Comparison of ENCODE assay signal across 9 mouse cellular contexts in genomic region chr5:112280863-112281660, GRCm38 (mm10). TPM values are rescaled to one million over a fixed set of nuclear protein-coding genes. Genes with fewer than 3 reads are reported as not detected.
DNase-seq lines count a peak whose midpoint lies in the region; ATAC-seq and TF ChIP-seq lines count a peak whose summit lies in the region.
"Had no signal": no experiment of that assay in that cellular context is flagged by ENCODE, and none has a peak within 500 bp of the region (broad histone marks: within the 10 kb centered on the region; RNA-seq: fewer than 3 reads in every experiment).

No protein-coding gene starts in this region.

- no peak overlapping the region for H3K4me2 ChIP-seq in intestine, embryonic 16.5 days (ENCODE audit: low read depth, low read length)
- H3K4me2 ChIP-seq in intestine, embryonic 15.5 days (replicated peaks): no peak overlapping the region
- peak overlapping the region; percentile 94 for H3K4me2 ChIP-seq in liver, embryonic 15.5 days
- H3K4me2 ChIP-seq: heart, embryonic 11.5 days had no signal

- POLR2A ChIA-PET in Patski (lab: Charles Lee): interaction anchor here (0.6 to 1.7 kb wide), 3 partner anchors 39 to 81 kb away, joined by 3 to 5 read pairs (median 5); no protein-coding TSS in a partner anchor

- H3K36me3 ChIP-seq in intestine, embryonic 16.5 days (ENCODE audit: control insufficient read depth, insufficient read depth, low read length): no peaks in the 10 kb centered on the region
- H3K36me3 ChIP-seq in intestine, embryonic 15.5 days: no peaks in the 10 kb centered on the region
- H3K36me3 ChIP-seq in ES-Bruce4 (ENCODE audit: control insufficient read depth, insufficient read depth, low read length, poor library complexity, severe bottlenecking): no peaks in the 10 kb centered on the region
- peaks cover 1% of the 10 kb centered on the region for H3K36me3 ChIP-seq in liver, embryonic 15.5 days (replicated peaks)

- H3K9ac ChIP-seq in intestine, embryonic 16.5 days (ENCODE audit: low read depth, low read length): 0 out of 2 replicates have a peak overlapping the region, but pooled peaks have one; percentile 16
- H3K9ac ChIP-seq in intestine, embryonic 15.5 days: no peak overlapping the region
- H3K9ac ChIP-seq in ES-Bruce4 (ENCODE audit: low read depth, poor library complexity, severe bottlenecking): no peak overlapping the region
- 0 out of 2 replicates have a peak overlapping the region, but pooled peaks have one; percentile 3 for H3K9ac ChIP-seq in liver, embryonic 15.5 days

- peaks cover 30% of the 10 kb centered on the region for H3K4me1 ChIP-seq in intestine, embryonic 16.5 days (ENCODE audit: control insufficient read depth, insufficient read depth, low read length)
- peaks cover 30% of the 10 kb centered on the region for H3K4me1 ChIP-seq in intestine, embryonic 15.5 days (replicated peaks)
- peaks cover 22% of the 10 kb centered on the region for H3K4me1 ChIP-seq in ES-Bruce4 (ENCODE audit: control insufficient read depth, insufficient read depth, low read length)
- H3K4me1 ChIP-seq in liver, embryonic 15.5 days (replicated peaks): peaks cover 97% of the 10 kb centered on the region

- H3K9me3 ChIP-seq in intestine, embryonic 16.5 days (ENCODE audit: control insufficient read depth, low read length): no peaks in the 10 kb centered on the region
- H3K9me3 ChIP-seq in intestine, embryonic 15.5 days: no peaks in the 10 kb centered on the region
- H3K9me3 ChIP-seq in ES-Bruce4 (replicated peaks; ENCODE audit: control insufficient read depth, insufficient read depth, low read length, poor library complexity, severe bottlenecking): no peaks in the 10 kb centered on the region
- no peaks in the 10 kb centered on the region for H3K9me3 ChIP-seq in liver, embryonic 15.5 days (replicated peaks)

- TF ChIP-seq POLR2A in ES-Bruce4 (IDR thresholded peaks at IDR 0.05; ENCODE audit: insufficient read depth, low read length): no peak

- H3K27ac ChIP-seq in intestine, embryonic 16.5 days (ENCODE audit: low read length): peak overlapping the region; percentile 14; the same call in 1 of the 2 replicates
- H3K27ac ChIP-seq in intestine, embryonic 15.5 days: no peak overlapping the region; the same call in 1 of the 2 replicates
- 0 out of 2 replicates have a peak overlapping the region, but pooled peaks have one; percentile 1 for H3K27ac ChIP-seq in ES-Bruce4 (ENCODE audit: insufficient read depth, low read length)
- H3K27ac ChIP-seq in liver, embryonic 15.5 days (replicated peaks): peak overlapping the region; percentile 74

- no peaks in the 10 kb centered on the region for H3K27me3 ChIP-seq in intestine, embryonic 16.5 days (replicated peaks; ENCODE audit: control insufficient read depth, insufficient read depth, low read length)
- no peaks in the 10 kb centered on the region for H3K27me3 ChIP-seq in intestine, embryonic 15.5 days (replicated peaks)
- H3K27me3 ChIP-seq in ES-Bruce4 (ENCODE audit: control insufficient read depth, insufficient read depth, low read length, poor library complexity, severe bottlenecking): no peaks in the 10 kb centered on the region
- H3K27me3 ChIP-seq in Patski: no peaks in the 10 kb centered on the region
- H3K27me3 ChIP-seq in liver, embryonic 15.5 days: no peaks in the 10 kb centered on the region

- no peak overlapping the region for H3K4me3 ChIP-seq in intestine, embryonic 16.5 days (ENCODE audit: low read length)
- no peak overlapping the region for H3K4me3 ChIP-seq in intestine, embryonic 15.5 days (replicated peaks)
- H3K4me3 ChIP-seq in ES-Bruce4 (ENCODE audit: low read depth, low read length): no peak overlapping the region
- no peak overlapping the region for H3K4me3 ChIP-seq in liver, embryonic 15.5 days (replicated peaks)

- no peak for TF ChIP-seq EP300 in ES-Bruce4 (IDR thresholded peaks at IDR 0.05; ENCODE audit: insufficient read depth, low read depth, low read length)

- peak; percentile 89 for DNase-seq in Patski (ENCODE audit: low read depth, low spot score)
- no peak for DNase-seq in ovary, postnatal 36 days (ENCODE audit: low spot score)
- DNase-seq in right cerebral cortex, postnatal 14 days: no peak
- DNase-seq: thymus, postnatal 14 days had no signal

- ATAC-seq in intestine, embryonic 16.5 days: no peak
- ATAC-seq in intestine, embryonic 15.5 days: no peak
- ATAC-seq in Patski: peak; percentile 42
- no peak for ATAC-seq in liver, embryonic 15.5 days (ENCODE audit: insufficient read depth)

- TF ChIP-seq CTCF in ES-Bruce4 (IDR thresholded peaks at IDR 0.05; ENCODE audit: low read depth, low read length) (no peak), Patski (IDR thresholded peaks at IDR 0.05) (no peak)

- 59% methylated on average over 15 of the region's 15 CpGs for WGBS in intestine, embryonic 16.5 days
- 59% methylated on average over 15 of the region's 15 CpGs for WGBS in intestine, embryonic 15.5 days
- 59% methylated on average over 15 of the region's 15 CpGs for WGBS in liver, embryonic 15.5 days (ENCODE audit: insufficient replicate concordance)

- CTCF ChIA-PET in Patski (lab: Charles Lee): interaction anchor here (1.1 to 1.6 kb wide), 3 partner anchors 10 to 49 kb away, joined by 3 read pairs; no protein-coding TSS in a partner anchor

- in situ Hi-C loops in Patski (cut with MboI; ENCODE audit: low pct_unique_long_range_greater_than_20kb): loop anchor here (5.0 to 25.0 kb wide), 2 partner anchors 41 to 1606 kb away; no protein-coding TSS in a partner anchor

RNA-seq across cellular contexts. Expression of gene Tpst2, which starts 4.6 kb away (rescaled TPM):
- 47.4 and 52.0 TPM in 2 replicates for polyA plus RNA-seq in intestine, embryonic 16.5 days (2015; fragmentation: Nextera tagmentation; extraction: Ambion mirVana)
- polyA plus RNA-seq in intestine, embryonic 15.5 days (2015; fragmentation: Nextera tagmentation; extraction: Ambion mirVana): 43.1 and 45.3 TPM in 2 replicates
- polyA plus RNA-seq in ES-Bruce4 (2011; ENCODE audit: insufficient read depth, insufficient read length, low read depth, missing spikeins) (25.8 and 37.1 TPM in 2 replicates), Patski (2021) (92.3 TPM)
- 34.5 and 43.8 TPM in 2 replicates for polyA plus RNA-seq in liver, embryonic 15.5 days (2015; fragmentation: Nextera tagmentation; extraction: Ambion mirVana)

RNA-seq across cellular contexts. Expression of gene Crybb1, which starts 25.4 kb away (rescaled TPM):
- polyA plus RNA-seq in intestine, embryonic 16.5 days (2015; fragmentation: Nextera tagmentation; extraction: Ambion mirVana): 2.7 and 2.9 TPM in 2 replicates
- polyA plus RNA-seq in intestine, embryonic 15.5 days (2015; fragmentation: Nextera tagmentation; extraction: Ambion mirVana): 1.9 and 2.4 TPM in 2 replicates
- polyA plus RNA-seq in ES-Bruce4 (2011; ENCODE audit: insufficient read depth, insufficient read length, low read depth, missing spikeins) (not detected in 2 replicates), Patski (2021) (not detected)
- 0.25 and 0.40 TPM in 2 replicates for polyA plus RNA-seq in liver, embryonic 15.5 days (2015; fragmentation: Nextera tagmentation; extraction: Ambion mirVana)
- polyA plus RNA-seq: heart, embryonic 11.5 days had no signal

RNA-seq across cellular contexts. Expression of gene Cryba4, which starts 28.7 kb away (rescaled TPM):
- polyA plus RNA-seq in intestine, embryonic 16.5 days (2015; fragmentation: Nextera tagmentation; extraction: Ambion mirVana): 1.3 and 1.5 TPM in 2 replicates
- 1.7 and 1.8 TPM in 2 replicates for polyA plus RNA-seq in intestine, embryonic 15.5 days (2015; fragmentation: Nextera tagmentation; extraction: Ambion mirVana)
- polyA plus RNA-seq in ES-Bruce4 (2011; ENCODE audit: insufficient read depth, insufficient read length, low read depth, missing spikeins): not detected in 2 replicates
- not detected for polyA plus RNA-seq in Patski (2021)
- 0.70 and 0.85 TPM in 2 replicates for polyA plus RNA-seq in liver, embryonic 15.5 days (2015; fragmentation: Nextera tagmentation; extraction: Ambion mirVana)

RNA-seq across cellular contexts. Expression of gene Tfip11, which starts 45.1 kb away (rescaled TPM):
- polyA plus RNA-seq in intestine, embryonic 16.5 days (2015; fragmentation: Nextera tagmentation; extraction: Ambion mirVana): 26.6 and 26.8 TPM in 2 replicates
- polyA plus RNA-seq in intestine, embryonic 15.5 days (2015; fragmentation: Nextera tagmentation; extraction: Ambion mirVana): 25.5 and 26.2 TPM in 2 replicates
- polyA plus RNA-seq in ES-Bruce4 (2011; ENCODE audit: insufficient read depth, insufficient read length, low read depth, missing spikeins) (23.9 and 24.8 TPM in 2 replicates), Patski (2021) (43.2 TPM)
- 12.0 and 13.1 TPM in 2 replicates for polyA plus RNA-seq in liver, embryonic 15.5 days (2015; fragmentation: Nextera tagmentation; extraction: Ambion mirVana)

Comparison
In these comparisons a context has a peak if more than half of its experiments do, and no peak if none do; other contexts are left out.
1. H3K9ac ChIP-seq: peak in intestine, embryonic 16.5 days (single experiment) and liver, embryonic 15.5 days (single experiment); none in intestine, embryonic 15.5 days (single experiment) and ES-Bruce4 (single experiment).